Mouse (Mus musculus) layer of hippocampus, adult 8-10 months (tissue): ENCODE results near the gene Ralgapa2. TPM values are rescaled to one million over a fixed set of nuclear protein-coding genes. Genes with fewer than 3 reads are reported as not detected.
A peak's percentile ranks its signal among the peaks of the same experiment; 100 is the strongest.

Experiments used
- DNase-seq, 2 experiments: peaks; one replicate each; pipeline ENCODE4 v3.0.0; 2022; ENCODE audit warnings: low spot score in 2 of 2
- total RNA-seq, 4 experiments: library from RNA; stranded (reverse); gene quantifications; 2 replicates each; pipeline ENCODE4 v1.2.4; 2022

The Ralgapa2 gene
- total RNA-seq, 4 experiments from 2014 or later, result 22.5 to 30.0 (median 27.4) TPM

- no peak for DNase-seq
Observed at GRCm38 (mm10) chr2:146259787-146260560, 252.2 kb downstream of the Ralgapa2 start.

- peak; percentile 53 to 62 for DNase-seq
Observed at GRCm38 (mm10) chr2:146258736-146259469, 253.2 kb downstream of the Ralgapa2 start.

- no peak for DNase-seq
Observed at GRCm38 (mm10) chr2:146257609-146258008, 254.5 kb downstream of the Ralgapa2 start.

- DNase-seq, result no peak
Observed at GRCm38 (mm10) chr2:146257037-146257436, 255.1 kb downstream of the Ralgapa2 start.

- peak in 1 of 2 experiments; percentile 20 for DNase-seq
Observed at GRCm38 (mm10) chr2:146256321-146256875, 255.7 kb downstream of the Ralgapa2 start.

GRCm38 (mm10) chr2:146255636-146256035, 256.5 kb downstream of the Ralgapa2 start:
- no peak for DNase-seq

DNA sequence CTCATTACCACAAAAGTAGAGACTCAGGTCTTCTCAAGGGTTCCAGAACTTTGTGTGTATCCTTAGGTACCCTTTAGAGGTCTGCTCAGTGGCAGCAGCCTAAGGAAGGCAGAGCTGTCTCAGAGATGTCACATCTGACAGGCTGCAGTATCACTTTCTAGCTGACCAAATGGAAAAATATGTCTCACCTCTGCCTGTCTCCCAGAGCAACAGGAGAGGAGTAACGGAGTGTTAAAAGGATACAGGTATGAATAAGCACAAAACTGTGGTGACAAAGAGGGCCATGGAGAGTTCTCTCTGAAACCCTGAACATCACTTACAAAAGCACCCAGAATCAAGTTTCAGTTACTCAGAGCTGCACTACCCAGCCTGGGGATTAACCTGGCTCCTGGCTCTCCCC, 257.8 kb downstream of the Ralgapa2 start:
- no peak for DNase-seq

GRCm38 (mm10) chr2:146250236-146250904, 261.8 kb downstream of the Ralgapa2 start:
- DNase-seq, result peak in 1 of 2 experiments; percentile 7

GRCm38 (mm10) chr2:146249033-146249432, 263.1 kb downstream of the Ralgapa2 start:
- DNase-seq, result no peak

DNA sequence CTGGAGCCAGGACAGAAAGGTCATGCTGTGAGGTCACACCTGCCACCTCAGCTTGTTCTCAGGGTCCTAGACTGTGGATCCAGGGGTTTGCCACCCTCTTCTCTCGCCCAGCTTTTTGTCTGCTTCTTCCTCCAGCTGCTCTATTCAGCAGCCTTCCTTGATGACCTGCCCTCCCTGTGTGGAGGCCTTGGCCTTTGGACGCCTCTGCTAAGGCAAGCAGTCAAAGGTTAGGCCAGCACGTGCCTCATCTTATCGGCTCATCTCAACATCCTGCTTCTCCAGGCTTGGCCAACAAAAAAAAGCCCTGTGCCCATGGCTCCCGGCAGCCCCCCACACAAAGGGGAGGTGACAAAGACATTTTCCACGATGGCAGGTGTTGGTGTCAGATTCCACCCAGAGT, 264.6 kb downstream of the Ralgapa2 start:
- DNase-seq, result no peak

DNA sequence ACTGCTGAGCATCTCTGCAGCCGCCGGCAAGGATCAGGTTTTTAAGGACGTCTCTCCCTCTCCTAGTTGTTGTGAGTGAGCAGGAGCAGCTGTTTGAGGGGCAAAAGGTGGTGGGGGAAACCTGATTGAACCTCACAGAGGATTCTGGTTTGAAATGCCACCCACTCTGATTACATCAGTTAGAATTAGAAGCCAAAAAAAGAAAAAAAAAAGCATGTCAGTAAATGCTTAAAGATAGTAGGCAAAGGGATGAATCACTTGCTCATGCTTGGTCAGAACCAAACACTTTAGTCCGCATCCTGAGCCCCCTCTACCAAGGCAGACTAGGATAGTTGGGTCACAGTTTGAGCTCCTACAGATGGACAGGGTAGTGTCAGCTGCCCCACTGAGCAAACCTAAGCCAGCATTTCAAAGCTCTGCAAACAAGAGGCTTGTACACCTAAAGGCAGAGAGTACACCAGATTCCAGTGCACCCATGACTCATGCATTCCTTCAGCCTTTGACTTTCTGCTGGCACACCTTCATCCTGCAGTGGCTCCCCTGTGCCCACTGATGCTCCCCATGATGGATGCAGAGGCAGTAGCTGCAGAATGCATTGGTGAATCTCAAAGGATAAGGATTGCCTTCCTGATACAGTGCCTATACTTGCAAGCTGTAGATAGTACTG, 265.6 kb downstream of the Ralgapa2 start:
- DNase-seq, result no peak

DNA sequence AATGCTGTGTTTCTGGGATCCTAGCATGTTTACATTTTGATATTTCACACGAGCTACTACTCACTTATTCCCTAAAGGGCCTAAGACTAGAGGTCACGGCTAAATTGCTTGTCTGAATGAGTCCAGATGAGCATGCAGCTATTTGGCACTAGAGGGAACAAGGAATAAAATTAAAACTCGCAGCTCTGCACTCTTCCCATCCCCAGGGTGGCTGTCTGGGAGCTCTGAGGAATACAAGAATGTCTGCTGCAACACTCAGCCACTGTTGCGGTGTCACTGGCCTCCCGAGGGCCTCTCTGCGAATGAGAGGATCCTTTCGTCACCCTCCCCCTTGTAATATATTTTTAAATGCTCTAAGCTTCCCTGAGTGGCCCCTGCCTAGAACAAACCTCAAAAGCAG, 266.7 kb downstream of the Ralgapa2 start:
- no peak for DNase-seq

DNA sequence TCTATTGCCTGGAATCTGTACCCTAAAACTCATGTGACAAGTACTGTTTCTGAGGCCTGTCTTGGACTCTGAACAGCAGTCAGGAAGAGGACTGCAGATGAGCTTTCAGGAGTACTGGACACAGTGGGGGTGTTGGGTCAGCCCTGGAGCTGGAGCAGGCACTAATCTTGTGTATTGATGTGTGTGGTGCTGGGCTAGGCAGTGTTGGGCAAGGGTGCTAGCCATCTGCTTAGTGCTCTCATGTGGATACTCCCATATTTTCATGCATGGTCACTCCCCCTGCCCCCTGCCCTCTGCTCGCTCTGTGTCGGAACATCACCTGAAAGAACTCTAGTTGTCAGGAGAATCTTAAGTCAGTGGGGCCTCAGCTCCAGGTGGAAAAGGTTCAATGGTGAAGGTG, 268.1 kb downstream of the Ralgapa2 start:
- DNase-seq, result no peak

DNA sequence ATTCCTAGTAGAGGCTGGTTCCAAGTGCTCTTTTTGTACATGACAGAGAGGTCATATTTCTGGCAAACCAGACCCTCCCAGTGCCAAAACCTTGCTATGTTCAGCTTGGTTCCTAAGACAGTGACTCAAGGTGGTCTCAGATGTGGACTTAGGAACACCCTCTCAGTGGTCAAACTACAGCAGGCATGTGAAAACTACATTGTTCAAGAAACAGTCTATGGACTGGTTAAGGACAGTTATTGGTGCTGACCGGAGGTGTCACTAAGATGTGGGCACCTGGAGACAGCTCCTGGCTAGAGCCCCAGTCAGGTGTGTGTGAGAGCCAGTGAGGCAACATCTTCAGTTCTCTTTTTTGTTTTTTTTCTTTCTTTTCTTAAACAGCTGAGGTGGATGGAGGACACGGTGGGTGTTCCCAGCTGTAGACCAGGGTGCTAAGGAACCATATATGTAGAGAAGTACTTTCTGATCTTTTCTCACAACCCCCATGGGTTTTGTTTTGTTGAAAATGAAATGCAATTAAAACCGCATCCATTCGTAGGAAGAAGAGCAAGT, 272.9 kb downstream of the Ralgapa2 start:
- no peak for DNase-seq

- no peak for DNase-seq
Observed at GRCm38 (mm10) chr2:146231485-146231884, 280.7 kb downstream of the Ralgapa2 start.

DNA sequence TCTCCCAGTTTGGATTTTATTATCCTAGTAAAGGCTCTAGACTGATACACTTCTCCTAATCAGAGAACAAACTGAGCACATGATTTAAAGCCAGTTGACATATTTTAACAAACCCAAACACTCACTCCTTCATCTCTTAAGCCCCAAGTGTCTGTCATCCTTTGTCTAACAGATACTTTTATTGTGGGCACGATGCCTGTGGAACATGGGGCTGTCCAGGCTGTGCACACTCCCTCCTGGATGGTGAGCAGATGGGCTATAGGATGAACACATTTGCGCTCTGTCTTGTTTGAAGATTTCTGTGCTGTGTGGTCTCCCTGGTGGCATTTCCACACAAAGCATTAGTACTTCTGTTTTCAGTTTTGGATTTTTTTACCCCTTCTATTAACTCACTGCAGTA, 283.7 kb downstream of the Ralgapa2 start:
- no peak for DNase-seq

DNA sequence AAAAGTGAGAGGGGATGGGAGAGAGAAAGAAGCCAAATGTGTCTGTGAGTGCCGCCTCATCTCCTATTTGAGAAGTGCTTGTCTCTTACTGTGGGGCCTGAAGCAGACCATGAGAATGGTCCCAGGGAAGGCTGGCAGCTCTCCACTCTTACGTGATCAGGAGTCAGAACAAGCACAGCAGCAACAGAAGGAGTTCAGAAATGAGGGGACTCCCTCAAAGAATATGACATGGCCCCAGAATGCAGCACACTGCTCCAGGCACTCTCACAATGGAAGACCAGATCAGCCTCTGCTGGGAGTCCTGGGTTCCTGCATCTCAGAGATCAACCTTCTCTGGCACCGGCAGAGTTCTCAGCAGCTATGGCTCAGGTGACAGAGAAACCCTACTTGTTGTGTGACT, 284.5 kb downstream of the Ralgapa2 start:
- no peak for DNase-seq

DNA sequence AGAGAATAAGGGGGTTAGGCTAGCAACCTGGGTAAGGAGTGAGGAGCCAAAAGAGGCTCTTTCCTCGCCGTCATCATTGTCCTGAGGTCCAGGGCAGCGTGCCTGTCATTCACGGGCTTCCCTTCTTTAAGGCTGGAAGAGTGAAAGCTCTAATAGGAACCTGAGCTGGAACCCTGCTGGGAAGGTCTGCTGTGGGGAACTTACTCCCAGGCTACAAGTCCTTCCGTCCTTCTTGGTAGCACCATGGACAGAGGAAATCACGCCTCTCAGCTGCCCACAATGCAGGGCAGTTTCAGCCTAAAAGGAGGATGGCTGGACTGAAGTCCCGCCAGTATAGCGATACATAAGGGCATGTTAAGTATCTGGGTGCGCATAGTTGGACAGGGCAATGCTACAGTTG, 285.7 kb downstream of the Ralgapa2 start:
- no peak for DNase-seq

GRCm38 (mm10) chr2:146225818-146226217, 286.3 kb downstream of the Ralgapa2 start:
- no peak for DNase-seq

DNA sequence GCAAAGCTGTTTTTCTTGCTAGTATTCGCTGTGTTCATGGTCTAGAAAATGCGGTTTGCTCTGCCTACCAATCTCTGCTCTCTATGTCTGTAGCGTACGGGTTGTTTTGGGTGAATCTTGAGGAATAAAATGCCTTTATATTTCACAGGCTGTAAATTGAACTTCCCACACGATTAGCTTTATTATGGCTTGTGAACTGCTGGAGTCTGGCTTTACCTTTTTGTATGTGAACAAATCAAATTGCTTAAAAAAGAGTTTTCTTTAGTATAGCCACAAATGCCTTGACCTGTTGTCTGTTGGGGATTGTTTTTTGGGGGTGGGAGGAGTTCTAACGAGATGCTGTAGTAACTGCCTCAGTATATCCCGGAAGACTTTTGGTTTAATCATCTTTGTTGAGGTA, 288.0 kb downstream of the Ralgapa2 start:
- DNase-seq, result no peak
